Mouse (Mus musculus) heart, adult 11 months (tissue): ENCODE measurements around the gene Ppef2.

Experiments used
- DNase-seq: peaks from one replicate; pipeline ENCODE4 v3.0.0; 2022

Ppef2 gene

GRCm38 (mm10) chr5:92234939-92235557 is 21.0 kb downstream of the Ppef2 start:
- peak; percentile 68 for DNase-seq

- peak; percentile 55 for DNase-seq
These were observed 22.7 kb downstream of the Ppef2 start for GRCm38 (mm10) chr5:92233366-92233765.

- DNase-seq = peak; percentile 46
These were observed 24.2 kb downstream of the Ppef2 start for GRCm38 (mm10) chr5:92231836-92232235.

- peak; percentile 83 for DNase-seq
These were observed 25.8 kb downstream of the Ppef2 start for GRCm38 (mm10) chr5:92230306-92230705.

GRCm38 (mm10) chr5:92229514-92229913 is 26.6 kb downstream of the Ppef2 start:
- peak; percentile 4 for DNase-seq

GRCm38 (mm10) chr5:92228776-92229175 is 27.3 kb downstream of the Ppef2 start:
- DNase-seq = peak; percentile 82

GRCm38 (mm10) chr5:92227782-92228181 is 28.3 kb downstream of the Ppef2 start:
- peak; percentile 84 for DNase-seq

GRCm38 (mm10) chr5:92220287-92220902 is 35.7 kb downstream of the Ppef2 start:
- peak; percentile 88 for DNase-seq

- DNase-seq = peak; percentile 83
These were observed 36.3 kb downstream of the Ppef2 start for GRCm38 (mm10) chr5:92219826-92220225.

- DNase-seq = peak; percentile 68
These were observed 36.9 kb downstream of the Ppef2 start for GRCm38 (mm10) chr5:92218915-92219793.

- no peak for DNase-seq
These were observed 40.8 kb downstream of the Ppef2 start, which contains the start of gene U90926 for GRCm38 (mm10) chr5:92215308-92215707. Gene U90926, minus strand, starts transcription at chr5:92215408.

GRCm38 (mm10) chr5:92212231-92212630 is 43.8 kb downstream of the Ppef2 start:
- DNase-seq = peak; percentile 79

GRCm38 (mm10) chr5:92210205-92210604 is 45.9 kb downstream of the Ppef2 start:
- DNase-seq = peak; percentile 40

GRCm38 (mm10) chr5:92206121-92206520 is 50.0 kb downstream of the Ppef2 start:
- DNase-seq = peak; percentile 80

- peak; percentile 92 for DNase-seq
These were observed 50.4 kb downstream of the Ppef2 start for GRCm38 (mm10) chr5:92205706-92206105.

- peak; percentile 86 for DNase-seq
These were observed 50.9 kb downstream of the Ppef2 start for GRCm38 (mm10) chr5:92205184-92205583.

GRCm38 (mm10) chr5:92204162-92205036 is 51.7 kb downstream of the Ppef2 start:
- peak; percentile 77 for DNase-seq

GRCm38 (mm10) chr5:92198266-92198665 is 57.8 kb downstream of the Ppef2 start:
- peak; percentile 91 for DNase-seq

GRCm38 (mm10) chr5:92196895-92197811 is 58.9 kb downstream of the Ppef2 start:
- peak; percentile 75 for DNase-seq

GRCm38 (mm10) chr5:92195716-92196115 is 60.4 kb downstream of the Ppef2 start:
- peak; percentile 78 for DNase-seq

- peak; percentile 44 for DNase-seq
These were observed 67.1 kb downstream of the Ppef2 start for GRCm38 (mm10) chr5:92188881-92189483.
